Mouse (Mus musculus) midbrain, embryonic 11.5 days (tissue): ENCODE data around the gene Adam1a. TPM values are rescaled to one million over a fixed set of nuclear protein-coding genes. Genes with fewer than 3 reads are reported as not detected.

Experiments
- ATAC-seq: fragments of 200-750 bp; cut with Nextera tagmentation; 2 replicates; pipeline ENCODE4 v1.8.0; 2017; ENCODE audit warnings: moderate TSS enrichment, moderate library complexity; ENCODE audit not compliant: low FRiP score
- DNase-seq: peaks from one replicate; pipeline ENCODE4 v3.0.0; 2015; ENCODE audit warnings: low spot score; ENCODE audit errors: missing footprints
- H3K27ac ChIP-seq: fragments of 300-500 bp; sonication (generic); 2 replicates; pipeline ENCODE4 v1.5.1; 2014; ENCODE audit warnings: low read depth, low read length
- H3K27me3 ChIP-seq: fragments of 300-500 bp; sonication (generic); 2 replicates; pipeline ENCODE4 v1.6.1; 2014; ENCODE audit warnings: mild to moderate bottlenecking, low read length, moderate library complexity, mixed read lengths; ENCODE audit not compliant: control insufficient read depth, insufficient read depth
- H3K36me3 ChIP-seq: fragments of 300-500 bp; sonication (generic); 2 replicates; pipeline ENCODE4 v1.6.1; 2014; ENCODE audit warnings: mild to moderate bottlenecking, low read length, moderate library complexity, mixed read lengths; ENCODE audit not compliant: control insufficient read depth, insufficient read depth
- H3K4me1 ChIP-seq: fragments of 300-500 bp; sonication (generic); 2 replicates; pipeline ENCODE4 v1.6.1; 2014; ENCODE audit warnings: low read length; ENCODE audit not compliant: control insufficient read depth, insufficient read depth
- H3K4me2 ChIP-seq: fragments of 300-500 bp; sonication (generic); 2 replicates; pipeline ENCODE4 v1.6.1; 2014; ENCODE audit warnings: mild to moderate bottlenecking, moderate library complexity
- H3K4me3 ChIP-seq: fragments of 300-500 bp; sonication (generic); 2 replicates; pipeline ENCODE4 v1.5.1; 2014; ENCODE audit warnings: low read depth, low read length
- H3K9ac ChIP-seq: fragments of 300-500 bp; sonication (generic); 2 replicates; pipeline ENCODE4 v1.6.1; 2014; ENCODE audit warnings: low read length
- H3K9me3 ChIP-seq: fragments of 300-500 bp; sonication (generic); 2 replicates; pipeline ENCODE4 v1.6.1; 2016; ENCODE audit warnings: low read length; ENCODE audit not compliant: control insufficient read depth
- WGBS: fragments of 180-500 bp; shearing (Covaris S2); extraction: QIAGEN DNeasy Blood & Tissue Kit; methylation state at CpG from one replicate; pipeline ENCODE4 v1.1.7; 2014; 5-methylcytosine and 5-hydroxymethylcytosine counted together
- polyA plus RNA-seq: library from polyadenylated mRNA; unstranded; fragments of >200 nt; fragmentation: Nextera tagmentation; extraction: Ambion mirVana; gene quantifications from 2 replicates; pipeline ENCODE4 v1.2.1, GENCODE M21; 2014

Gene Adam1a
- polyA plus RNA-seq, 1 experiment from 2014 or later = 3.0 TPM

DNA sequence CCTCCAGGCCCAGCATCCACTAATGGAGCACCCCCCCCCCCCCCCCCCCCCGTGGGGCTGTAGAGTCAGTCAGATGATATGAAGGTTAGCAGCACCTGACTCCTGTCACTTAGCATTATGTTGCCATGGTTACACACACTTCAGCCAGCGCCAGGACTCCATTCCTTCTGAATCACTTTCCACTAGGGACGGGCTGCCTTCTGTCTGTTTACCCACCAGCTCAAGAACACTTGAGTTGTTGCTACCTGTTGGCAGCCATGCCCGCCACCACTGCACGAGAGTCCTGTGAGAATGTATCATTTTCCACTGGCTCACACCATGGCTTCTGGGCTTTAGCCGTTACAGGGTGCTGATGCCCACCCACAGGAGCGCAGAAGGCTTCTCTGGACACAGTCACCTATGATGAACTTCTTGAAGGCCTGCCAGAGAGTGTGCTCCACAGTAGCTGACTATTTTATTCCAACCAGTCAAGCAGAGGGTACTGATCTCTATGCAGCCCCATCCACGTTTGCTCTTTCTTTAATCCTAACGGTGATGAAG is 24.7 kb upstream of the Adam1a start:
- ATAC-seq = no peak
- WGBS = 77% methylated on average over 9 of the region's 9 CpGs

DNA sequence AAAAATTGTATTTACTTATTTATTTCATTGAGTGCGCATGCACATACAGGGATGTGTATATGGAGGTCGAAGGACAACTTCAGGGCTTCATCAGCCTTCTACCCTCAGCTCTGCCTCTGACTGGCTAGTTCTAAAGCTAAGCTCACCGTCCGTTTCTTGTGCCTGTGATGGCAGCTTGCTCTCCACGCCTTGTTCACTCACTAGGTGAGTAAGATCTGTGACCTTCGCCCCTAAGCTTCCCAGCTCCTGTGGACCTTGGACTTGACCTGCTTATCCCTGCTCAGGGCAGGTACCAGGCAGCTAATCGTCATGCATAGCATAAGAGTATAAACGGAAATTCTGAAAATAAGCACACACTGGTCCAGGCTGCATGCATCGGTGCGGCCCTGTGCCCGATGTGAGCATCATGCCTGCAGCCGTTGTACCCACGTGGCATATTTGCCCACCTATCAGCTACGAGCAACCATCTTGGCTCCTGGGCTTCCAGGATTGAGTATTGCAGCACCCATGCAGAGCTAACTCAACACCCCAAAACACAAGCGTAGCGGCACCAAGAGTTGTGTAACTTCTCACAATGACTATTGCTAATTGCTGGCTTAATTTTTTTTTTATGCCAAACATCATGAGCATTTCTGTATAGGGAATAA is 20.9 kb upstream of the Adam1a start:
- 90% methylated on average over 16 of the region's 16 CpGs for WGBS
- ATAC-seq = no peak
- Histone ChIP-seq H3K4me1 (no peaks in the 10 kb centered on the region), H3K27ac (no peak overlapping the region), H3K9ac (no peak overlapping the region), H3K4me3 (no peak overlapping the region), H3K27me3 (no peaks in the 10 kb centered on the region), H3K9me3 (no peaks in the 10 kb centered on the region), H3K36me3 (no peaks in the 10 kb centered on the region), H3K4me2 (no peak overlapping the region)
- no peak for DNase-seq

More for the DNA sequence above, 24.7 kb upstream of the Adam1a start:
- H3K4me3 ChIP-seq = no peak overlapping the region
- no peaks in the 10 kb centered on the region for H3K27me3 ChIP-seq
- H3K9ac ChIP-seq = no peak overlapping the region
- H3K4me1 ChIP-seq = no peaks in the 10 kb centered on the region
- H3K9me3 ChIP-seq = no peaks in the 10 kb centered on the region
- H3K27ac ChIP-seq = no peak overlapping the region
- peak; percentile 84 for DNase-seq
- no peaks in the 10 kb centered on the region for H3K36me3 ChIP-seq
- no peak overlapping the region for H3K4me2 ChIP-seq

DNA sequence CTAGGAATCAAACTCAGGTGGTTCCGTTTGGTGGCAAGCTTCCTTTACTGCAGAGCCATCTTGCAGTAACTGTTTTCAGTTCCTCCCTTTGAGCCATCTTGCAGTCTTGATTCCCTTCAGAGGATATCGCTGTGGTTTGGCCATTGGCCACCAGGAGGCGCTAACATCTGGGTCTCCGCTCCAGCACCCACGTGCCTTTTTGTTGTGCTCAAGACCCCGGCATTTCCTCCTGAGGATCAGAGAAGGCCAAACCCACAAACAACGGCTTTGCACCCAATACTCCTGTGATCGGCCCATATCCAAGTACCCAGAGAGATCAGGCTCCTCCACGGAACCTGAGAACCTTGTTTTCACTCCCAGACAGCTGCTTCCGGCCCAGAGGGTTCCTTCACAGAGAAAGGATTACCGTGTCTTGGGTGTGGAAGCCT is 19.2 kb upstream of the Adam1a start:
- no peak overlapping the region for H3K27ac ChIP-seq

DNA sequence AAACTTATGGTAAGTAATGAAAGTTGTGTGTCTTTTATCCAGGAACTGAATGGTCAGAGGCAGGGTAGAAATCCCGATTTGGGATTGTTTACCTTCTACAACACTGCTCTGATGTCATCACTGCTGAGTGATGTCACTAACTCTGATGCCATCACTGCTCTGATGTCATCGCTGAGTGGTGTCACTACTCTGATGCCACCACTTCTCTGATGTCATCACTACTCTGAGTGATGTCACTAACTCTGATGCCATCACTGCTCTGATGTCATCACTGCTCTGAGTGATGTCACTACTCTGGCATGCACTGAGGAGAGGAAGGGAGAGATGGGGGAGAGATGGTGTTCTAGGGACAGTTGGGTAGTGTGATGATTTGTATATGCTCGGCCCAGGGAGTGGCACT is 17.2 kb upstream of the Adam1a start:
- H3K9ac ChIP-seq = no peak overlapping the region
- ATAC-seq (no peak), DNase-seq (no peak)
- H3K9me3 ChIP-seq = no peaks in the 10 kb centered on the region
- no peaks in the 10 kb centered on the region for H3K36me3 ChIP-seq
- H3K4me1 ChIP-seq = no peaks in the 10 kb centered on the region
- no peak overlapping the region for H3K4me3 ChIP-seq
- WGBS = 88% methylated on average over 3 of the region's 3 CpGs
- H3K4me2 ChIP-seq = no peak overlapping the region
- H3K27me3 ChIP-seq = no peaks in the 10 kb centered on the region
- no peak overlapping the region for H3K27ac ChIP-seq

More for the DNA sequence above, 19.2 kb upstream of the Adam1a start:
- ATAC-seq (peak; percentile 44; the same call in 1 of the 2 replicates), DNase-seq (peak; percentile 100)
- WGBS = 13% methylated on average over 11 of the region's 11 CpGs
- no peak overlapping the region for H3K4me3 ChIP-seq
- 0 out of 2 replicates have a peak overlapping the region, but pooled peaks have one; percentile 13 for H3K9ac ChIP-seq
- H3K4me2 ChIP-seq = 0 out of 2 replicates have a peak overlapping the region, but pooled peaks have one; percentile 3
- no peaks in the 10 kb centered on the region for H3K27me3 ChIP-seq
- H3K9me3 ChIP-seq = no peaks in the 10 kb centered on the region
- H3K36me3 ChIP-seq = no peaks in the 10 kb centered on the region
- no peaks in the 10 kb centered on the region for H3K4me1 ChIP-seq

DNA sequence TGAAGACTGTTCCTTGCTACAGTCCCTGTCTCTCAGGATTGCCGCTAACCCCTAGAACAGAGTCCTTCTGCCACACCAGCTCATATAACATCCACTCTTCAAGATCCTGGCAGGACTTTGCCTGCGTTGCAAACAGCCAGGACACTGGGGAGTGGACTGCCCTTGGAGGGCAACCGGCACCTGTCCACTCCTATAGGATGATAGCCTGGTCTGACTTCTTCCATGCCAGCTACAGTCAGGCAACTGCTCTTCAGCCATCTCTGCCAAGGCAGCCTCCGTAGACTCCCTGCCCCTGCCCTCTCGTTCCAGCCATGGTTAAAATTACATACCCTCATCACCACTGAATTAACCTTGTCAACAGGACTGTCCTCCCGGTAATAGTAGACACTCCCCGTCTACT is 3.9 kb upstream of the Adam1a start:
- 83% methylated on average over 7 of the region's 7 CpGs for whole genome bisulfite sequencing
- no peaks in the 10 kb centered on the region for H3K36me3 ChIP-seq

DNA sequence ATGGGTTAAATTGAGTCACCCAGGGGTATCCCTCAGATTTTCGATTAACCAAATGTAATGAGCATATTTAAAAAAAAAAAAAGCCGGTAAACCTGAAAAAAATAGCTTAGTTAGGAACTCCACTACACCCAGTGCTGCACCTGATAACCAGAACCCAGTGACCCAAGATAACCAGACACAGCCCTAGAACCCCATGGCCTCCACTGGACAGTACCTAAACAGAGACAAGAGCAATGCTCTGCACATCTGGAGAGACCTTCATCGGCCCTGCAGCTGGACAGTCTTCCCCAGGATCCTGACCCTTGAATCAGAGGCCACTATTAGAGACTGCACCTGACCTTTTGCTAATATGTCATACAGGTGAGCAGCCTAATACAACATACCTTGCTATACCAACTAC is 1.8 kb upstream of the Adam1a start:
- Histone ChIP-seq H3K9ac (no peak overlapping the region), H3K4me2 (no peak overlapping the region), H3K36me3 (no peaks in the 10 kb centered on the region), H3K27me3 (no peaks in the 10 kb centered on the region), H3K4me3 (no peak overlapping the region), H3K4me1 (peaks cover 15% of the 10 kb centered on the region), H3K27ac (no peak overlapping the region), H3K9me3 (no peaks in the 10 kb centered on the region)
- 92% methylated on average over 3 of the region's 3 CpGs for WGBS
- ATAC-seq (no peak), DNase-seq (no peak)

More for the DNA sequence above, 3.9 kb upstream of the Adam1a start:
- Histone ChIP-seq H3K9ac (no peak overlapping the region), H3K4me1 (peaks cover 9% of the 10 kb centered on the region), H3K9me3 (no peaks in the 10 kb centered on the region), H3K4me3 (no peak overlapping the region), H3K27me3 (no peaks in the 10 kb centered on the region), H3K4me2 (no peak overlapping the region), H3K27ac (no peak overlapping the region)
- DNase-seq (no peak), ATAC-seq (no peak)

DNA sequence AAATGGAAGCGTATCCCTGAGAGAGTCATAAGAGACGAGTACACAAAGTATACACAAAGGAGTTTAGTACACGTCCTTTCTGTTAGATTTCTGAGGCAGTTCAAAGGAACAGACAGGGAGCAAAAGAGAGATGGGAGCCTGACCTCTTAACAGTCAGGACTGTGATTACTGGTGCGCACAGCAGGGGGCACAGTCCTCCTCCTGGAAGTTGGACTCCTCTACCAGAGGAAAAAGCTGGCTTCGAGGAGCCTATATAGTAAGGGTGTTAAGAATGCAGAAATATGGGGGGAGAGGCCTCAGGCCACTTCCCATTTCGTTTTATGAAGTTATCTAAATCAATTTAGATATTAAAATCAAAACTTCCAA is 1.2 kb upstream of the Adam1a start:
- Histone ChIP-seq H3K4me3 (peak overlapping the region; percentile 100), H3K4me1 (peaks cover 15% of the 10 kb centered on the region), H3K27ac (no peak overlapping the region), H3K36me3 (no peaks in the 10 kb centered on the region), H3K9ac (peak overlapping the region; percentile 98), H3K9me3 (no peaks in the 10 kb centered on the region), H3K4me2 (peak overlapping the region; percentile 50), H3K27me3 (no peaks in the 10 kb centered on the region)
- 0 out of 2 replicates have a peak, but pooled peaks have one; percentile 19 for ATAC-seq
- 40% methylated on average over 6 of the region's 6 CpGs for WGBS
- DNase-seq = peak; percentile 89

DNA sequence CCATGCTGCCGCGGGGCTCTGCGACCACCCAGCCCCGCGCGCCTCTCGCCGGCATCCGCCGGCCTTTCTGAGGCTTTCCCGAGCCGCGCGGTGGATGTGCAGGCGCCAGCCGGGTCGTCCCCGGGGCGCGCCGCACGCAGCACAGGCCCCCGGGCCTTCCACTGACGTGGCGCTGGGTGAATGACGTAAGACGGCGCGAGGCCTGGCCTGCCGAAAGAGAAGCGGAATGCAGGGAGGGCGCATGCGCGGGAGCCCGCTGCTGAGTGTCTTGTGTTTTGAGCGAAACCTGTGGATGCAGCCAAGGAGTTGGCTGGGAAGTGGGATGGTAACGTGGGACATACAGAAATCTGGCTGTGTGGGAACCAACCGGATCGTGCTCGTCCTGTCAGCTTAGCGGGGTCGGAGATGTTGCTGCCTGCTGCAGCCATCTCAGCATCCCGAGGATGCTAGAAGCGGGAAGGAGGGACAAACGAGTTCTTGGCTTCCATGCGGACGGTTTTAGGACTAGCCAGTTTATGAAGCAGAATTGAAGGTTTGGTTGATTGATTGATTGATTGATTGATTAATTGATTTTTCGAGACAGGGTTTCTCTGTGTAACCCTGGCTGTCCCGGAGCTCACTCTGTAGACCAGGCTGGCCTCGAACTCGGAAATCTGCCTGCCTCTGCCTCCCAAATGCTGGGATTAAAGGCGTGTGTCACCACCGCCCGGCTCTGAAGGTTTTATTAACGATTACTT is 679 bp upstream of the Adam1a start, which contains the start of gene Mapkapk5:
Mapkapk5 (minus strand) TSS at position 113 of the 737 bp plus-strand sequence.
- peak within 1 kb of the TSS; percentile 98 for H3K9ac ChIP-seq
- H3K4me1 ChIP-seq = peaks cover 15% of the 10 kb centered on the region
- peak within 1 kb of the TSS; percentile 89 for H3K4me2 ChIP-seq
- H3K27me3 ChIP-seq = no peaks in the 10 kb centered on the region
- H3K4me3 ChIP-seq = peak within 1 kb of the TSS; percentile 100
- WGBS = 2% methylated on average over 55 of the region's 55 CpGs
- no peaks in the 10 kb centered on the region for H3K36me3 ChIP-seq
- DNase-seq (peak; percentile 100), ATAC-seq (peak; percentile 96)
- H3K9me3 ChIP-seq = no peaks in the 10 kb centered on the region
- peak within 1 kb of the TSS; percentile 93 for H3K27ac ChIP-seq

DNA sequence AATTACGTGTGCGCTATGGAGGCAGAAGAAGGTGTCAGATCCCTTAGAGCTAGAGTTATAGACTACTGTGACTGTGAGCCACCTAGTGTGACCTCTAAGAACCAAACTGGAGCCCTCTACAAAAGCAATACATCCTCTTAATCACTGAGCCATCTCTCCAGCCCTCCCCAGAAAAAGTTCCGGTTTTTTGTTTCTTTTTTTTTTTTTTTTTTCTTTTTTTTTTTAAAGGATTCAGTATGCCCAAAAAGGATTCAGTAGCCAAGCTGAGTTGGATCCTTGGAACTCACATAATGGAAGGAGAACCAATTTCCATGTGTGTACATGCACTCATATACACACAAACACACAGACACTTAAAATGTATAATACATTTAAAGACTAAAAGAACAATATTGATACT is 1.9 kb downstream of the Adam1a start:
- H3K4me2 ChIP-seq = no peak overlapping the region
- no peaks in the 10 kb centered on the region for H3K27me3 ChIP-seq
- ATAC-seq (no peak), DNase-seq (no peak)
- no peak overlapping the region for H3K27ac ChIP-seq
- WGBS = 80% methylated on average over 3 of the region's 3 CpGs
- H3K36me3 ChIP-seq = no peaks in the 10 kb centered on the region
- H3K9ac ChIP-seq = no peak overlapping the region
- no peaks in the 10 kb centered on the region for H3K9me3 ChIP-seq
- no peak overlapping the region for H3K4me3 ChIP-seq
- peaks cover 15% of the 10 kb centered on the region for H3K4me1 ChIP-seq
